Mouse (Mus musculus) Patski (cell line): ENCODE data around the gene Rps6ka1. TPM values are rescaled to one million over a fixed set of nuclear protein-coding genes. Genes with fewer than 3 reads are reported as not detected.
"Not testable (repeated sequence)": the region's sequence is repeated elsewhere in the genome, so short reads cannot be mapped to it uniquely, and the experiment has no call there.

ENCODE experiments used
- ATAC-seq: fragments of 100-300 bp; one replicate; pipeline ENCODE4 v1.8.0; 2021
- CTCF ChIA-PET: fragments of 350-600 bp; sonication (Branson Sonifier 250); formaldehyde crosslinking; loops from one replicate; lab custom pipeline; 2022; ENCODE audit warnings: inconsistent platforms; lab: Charles Lee
- POLR2A ChIA-PET: fragments of 350-600 bp; sonication (Branson Sonifier 250); formaldehyde crosslinking; loops from one replicate; lab custom pipeline; 2022; ENCODE audit warnings: antibody characterized with exemption, inconsistent platforms; lab: Charles Lee
- DNase-seq: peaks from one replicate; pipeline ENCODE4 v3.0.0-alpha.2; 2011; ENCODE audit warnings: low read depth, low spot score
- H3K27me3 ChIP-seq: fragments of 371-371 bp; one replicate; pipeline ENCODE4 v1.5.1; 2021
- CTCF ChIP-seq: fragments of 100-300 bp; IDR thresholded peaks from one replicate; pipeline ENCODE4 v1.5.1; 2021
- in situ Hi-C: fragments of 300-500 bp; cut with MboI; formaldehyde crosslinking; loops from 3 replicates; pipeline ENCODE4 v1.11.1; 2018; ENCODE audit warnings: low pct_unique_long_range_greater_than_20kb, mixed read lengths
- polyA plus RNA-seq: library from polyadenylated mRNA; unstranded; gene quantifications from one replicate; pipeline ENCODE4 v1.2.3, GENCODE M21; 2021

The Rps6ka1 gene
- polyA plus RNA-seq, 1 experiment from 2014 or later: 58.1 TPM

GRCm38 (mm10) chr4:133864380-133864981 is 23.1 kb downstream of the Rps6ka1 start:
- in situ Hi-C loops: no loop called here
- no peak for TF ChIP-seq CTCF
- ChIA-PET POLR2A (interaction anchor here (1.2 to 1.5 kb wide), 2 partner anchors 21 to 24 kb away, joined by 3 to 4 read pairs; no protein-coding TSS in a partner anchor), CTCF (interaction anchor here (1.2 to 2.0 kb wide), 2 partner anchors 14 to 47 kb away, joined by 5 read pairs; no protein-coding TSS in a partner anchor)
- DNase-seq (no peak), ATAC-seq (peak; percentile 52)
- no peaks in the 10 kb centered on the region for H3K27me3 ChIP-seq

- in situ Hi-C loops: no loop called here
- no peak for DNase-seq
- no peak for ATAC-seq
- TF ChIP-seq CTCF: no peak
- ChIA-PET CTCF (interaction anchor here (0.9 to 2.0 kb wide), 3 partner anchors 14 to 47 kb away, joined by 3 to 5 read pairs (median 5); no protein-coding TSS in a partner anchor), POLR2A (interaction anchor here (1.2 to 1.5 kb wide), 2 partner anchors 20 to 25 kb away, joined by 3 to 4 read pairs; no protein-coding TSS in a partner anchor)
- no peaks in the 10 kb centered on the region for H3K27me3 ChIP-seq
Measured at GRCm38 (mm10) chr4:133863795-133864379, 23.7 kb downstream of the Rps6ka1 start.

- ATAC-seq: no peak
- POLR2A ChIA-PET: no interaction called here
- CTCF ChIA-PET: no interaction called here
- no peaks in the 10 kb centered on the region for H3K27me3 ChIP-seq
- in situ Hi-C loops: no loop called here
- TF ChIP-seq CTCF: no peak
- DNase-seq: no peak
Measured at GRCm38 (mm10) chr4:133857527-133857926, 30.1 kb downstream of the Rps6ka1 start.

- POLR2A ChIA-PET: no interaction called here
Measured at GRCm38 (mm10) chr4:133854621-133855020, 33.0 kb downstream of the Rps6ka1 start.

GRCm38 (mm10) chr4:133853630-133854029 is 34.0 kb downstream of the Rps6ka1 start:
- DNase-seq: no peak
- no peaks in the 10 kb centered on the region for H3K27me3 ChIP-seq
- POLR2A ChIA-PET: no interaction called here
- TF ChIP-seq CTCF: no peak
- CTCF ChIA-PET: interaction anchor here (1.2 kb wide), 1 partner anchor 18 kb away, joined by 3 read pairs; no protein-coding TSS in a partner anchor
- no peak for ATAC-seq
- in situ Hi-C loops: no loop called here

More at GRCm38 (mm10) chr4:133854621-133855020, 33.0 kb downstream of the Rps6ka1 start:
- in situ Hi-C loops: no loop called here
- TF ChIP-seq CTCF: no peak
- H3K27me3 ChIP-seq: no peaks in the 10 kb centered on the region
- CTCF ChIA-PET: no interaction called here
- no peak for ATAC-seq
- no peak for DNase-seq

GRCm38 (mm10) chr4:133846625-133847024 is 41.0 kb downstream of the Rps6ka1 start:
- POLR2A ChIA-PET: interaction anchor here (0.5 kb wide), 1 partner anchor 1481 kb away, joined by 4 read pairs; no protein-coding TSS in a partner anchor
- no peak for TF ChIP-seq CTCF

GRCm38 (mm10) chr4:133845060-133845459 is 42.5 kb downstream of the Rps6ka1 start:
- in situ Hi-C loops: no loop called here
- ChIA-PET CTCF (no interaction called here), POLR2A (no interaction called here)
- ATAC-seq: no peak
- TF ChIP-seq CTCF: no peak
- no peak for DNase-seq
- H3K27me3 ChIP-seq: no peaks in the 10 kb centered on the region

More at GRCm38 (mm10) chr4:133846625-133847024, 41.0 kb downstream of the Rps6ka1 start:
- CTCF ChIA-PET: no interaction called here
- in situ Hi-C loops: no loop called here
- ATAC-seq (no peak), DNase-seq (no peak)
- no peaks in the 10 kb centered on the region for H3K27me3 ChIP-seq

GRCm38 (mm10) chr4:133844209-133844841 is 43.3 kb downstream of the Rps6ka1 start:
- ATAC-seq (no peak), DNase-seq (no peak)
- POLR2A ChIA-PET: no interaction called here
- in situ Hi-C loops: no loop called here
- no peaks in the 10 kb centered on the region for H3K27me3 ChIP-seq
- CTCF ChIA-PET: no interaction called here
- TF ChIP-seq CTCF: no peak

- DNase-seq (no peak), ATAC-seq (no peak)
- in situ Hi-C loops: no loop called here
- TF ChIP-seq CTCF: no peak
- CTCF ChIA-PET: no interaction called here
- H3K27me3 ChIP-seq: no peaks in the 10 kb centered on the region
- POLR2A ChIA-PET: interaction anchor here (1.0 kb wide), 1 partner anchor 21 kb away, joined by 4 read pairs; no protein-coding TSS in a partner anchor
Measured at GRCm38 (mm10) chr4:133842992-133843737, 44.4 kb downstream of the Rps6ka1 start.

GRCm38 (mm10) chr4:133841756-133842483 is 45.7 kb downstream of the Rps6ka1 start:
- H3K27me3 ChIP-seq, in situ Hi-C loops, ATAC-seq, DNase-seq: not testable (repeated sequence)
- ChIA-PET CTCF (interaction anchor here (1.6 kb wide), 1 partner anchor 69 kb away, joined by 7 read pairs; no protein-coding TSS in a partner anchor), POLR2A (interaction anchor here (0.6 kb wide), 1 partner anchor 115 kb away, joined by 3 read pairs; no protein-coding TSS in a partner anchor)
